Mouse (Mus musculus): ENCODE measurements at regions not wholly inside any gene's neighbourhood (a gene's known extent, or its start where the extent isn't known, plus 50 kb on each side); places are given as distances from the start of the nearest gene placed in this dataset.
A peak's percentile ranks its signal among the peaks of the same experiment; 100 is the strongest.

DNA sequence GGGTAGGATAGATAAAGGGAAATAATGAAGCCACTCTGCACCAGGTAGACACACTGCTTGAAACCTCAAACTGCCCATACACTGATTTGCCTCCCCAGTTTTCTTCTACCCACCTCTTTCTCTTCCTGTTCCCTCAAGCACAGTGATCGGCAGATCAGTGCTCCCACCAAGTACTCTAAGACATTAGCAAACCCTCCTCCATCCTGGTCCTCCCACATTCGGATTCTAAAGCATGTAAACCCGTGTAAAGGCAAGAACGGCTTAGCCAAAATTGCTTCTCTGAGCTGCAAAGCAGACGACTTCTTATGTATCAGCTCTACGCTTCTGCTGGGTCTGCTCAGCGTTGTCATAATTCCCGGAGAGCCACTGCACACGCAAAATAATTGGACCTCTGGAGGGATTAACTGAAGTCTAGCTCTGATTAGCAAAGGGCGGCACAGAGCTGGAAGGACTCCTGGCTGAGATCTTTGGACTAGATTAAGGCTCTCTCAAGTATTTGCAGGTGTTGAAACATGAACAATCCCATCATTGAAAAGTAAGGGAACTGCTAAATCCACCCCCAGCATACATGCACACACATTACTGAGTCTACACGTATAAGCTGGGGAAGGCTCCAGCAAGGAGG is 67.2 kb downstream of the Mtx3 start:
- no peak for DNase-seq (ENCODE audit: extremely low read depth, low read depth)

- no peak for DNase-seq (ENCODE audit: extremely low read depth, low read depth)
Observed at GRCm38 (mm10) chr13:92912661-92913060, 68.1 kb downstream of the Mtx3 start.

- no peak for DNase-seq (ENCODE audit: extremely low read depth, low read depth)
Observed at GRCm38 (mm10) chr13:92914631-92915030, 70.1 kb downstream of the Mtx3 start.

DNA sequence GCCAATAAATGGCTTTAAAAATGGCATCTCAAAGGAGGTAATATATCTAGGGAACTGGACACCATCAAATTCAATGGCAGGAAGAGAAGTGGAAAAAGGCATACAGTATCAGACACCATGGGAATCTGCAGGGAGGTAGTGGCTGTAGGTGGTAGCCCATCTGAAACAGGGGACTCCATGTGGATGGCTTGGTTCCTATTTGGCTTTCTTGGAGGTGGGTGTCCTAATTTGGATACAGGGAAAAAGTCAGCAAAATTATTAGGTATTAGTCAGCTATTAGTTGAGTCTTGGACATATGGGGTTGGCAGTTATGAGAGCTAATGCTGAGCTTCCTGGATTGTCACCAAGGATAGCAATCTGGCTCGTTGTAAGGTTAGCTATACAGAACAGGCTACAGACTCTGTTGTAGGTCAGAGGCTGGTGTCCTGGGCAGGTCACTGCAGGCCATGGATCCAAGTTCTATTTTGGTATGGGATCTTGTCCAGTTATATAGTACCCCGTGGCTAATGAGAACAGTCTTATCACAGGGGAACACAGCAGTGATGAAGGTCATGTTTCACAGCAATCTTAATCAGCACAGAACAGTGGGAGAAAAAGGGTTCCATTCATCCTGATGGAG is 70.8 kb downstream of the Mtx3 start:
- no peak for DNase-seq (ENCODE audit: extremely low read depth, low read depth)

GRCm38 (mm10) chr13:92915948-92916710 is 71.6 kb downstream of the Mtx3 start:
- no peak for DNase-seq (ENCODE audit: extremely low read depth, low read depth)

DNA sequence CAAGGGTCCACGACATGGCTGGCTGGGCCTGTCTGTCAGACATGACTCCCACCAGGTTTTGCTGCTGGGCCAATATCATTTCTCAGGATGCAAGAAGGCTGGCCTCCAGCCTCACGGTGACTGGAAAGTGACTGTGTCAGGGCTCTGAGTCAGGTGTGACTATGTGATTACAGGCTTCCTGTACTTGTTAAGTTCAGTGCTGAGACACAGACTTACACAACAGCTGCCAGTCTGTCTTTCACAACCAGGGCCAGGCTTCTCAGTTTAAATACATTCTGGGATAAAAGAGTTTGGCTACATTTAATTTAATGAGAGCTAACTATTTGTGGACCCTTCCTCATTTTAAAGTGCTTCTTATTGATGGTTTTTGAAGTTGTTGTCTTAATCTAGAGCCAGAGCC is 75.3 kb downstream of the Mtx3 start:
- DNase-seq (ENCODE audit: extremely low read depth, low read depth): no peak

GRCm38 (mm10) chr13:92921936-92922335 is 77.4 kb downstream of the Mtx3 start:
- DNase-seq (ENCODE audit: extremely low read depth, low read depth): no peak

- DNase-seq (ENCODE audit: extremely low read depth, low read depth): peak; percentile 72
Observed at GRCm38 (mm10) chr13:92923496-92923895, 78.9 kb downstream of the Mtx3 start.

DNA sequence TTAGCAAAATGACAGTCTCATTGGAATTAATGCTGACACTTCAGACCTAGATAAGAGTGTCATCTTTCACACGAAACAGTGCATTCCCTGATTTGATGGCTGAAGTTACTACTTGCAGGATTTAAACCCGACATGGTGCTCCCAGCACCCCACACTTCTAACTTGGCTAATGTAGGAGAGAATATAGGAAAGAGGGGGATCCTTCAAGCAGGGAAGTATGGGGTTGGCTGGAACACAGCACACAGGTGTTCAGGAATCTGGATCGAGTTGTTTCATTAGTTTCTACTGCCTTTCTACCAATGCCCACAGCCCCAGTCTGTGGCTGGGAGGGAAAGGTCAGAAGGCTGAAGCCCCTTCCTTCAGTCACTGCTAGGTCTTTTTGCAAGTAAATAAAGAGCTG is 79.5 kb downstream of the Mtx3 start:
- no peak for DNase-seq (ENCODE audit: extremely low read depth, low read depth)

GRCm38 (mm10) chr13:92925196-92925595 is 80.6 kb downstream of the Mtx3 start:
- no peak for DNase-seq (ENCODE audit: extremely low read depth, low read depth)

GRCm38 (mm10) chr13:92928551-92928950 is 84.0 kb downstream of the Mtx3 start:
- no peak for DNase-seq (ENCODE audit: extremely low read depth, low read depth)

- DNase-seq (ENCODE audit: extremely low read depth, low read depth): no peak
Observed at GRCm38 (mm10) chr13:92931696-92932095, 87.1 kb downstream of the Mtx3 start.

DNA sequence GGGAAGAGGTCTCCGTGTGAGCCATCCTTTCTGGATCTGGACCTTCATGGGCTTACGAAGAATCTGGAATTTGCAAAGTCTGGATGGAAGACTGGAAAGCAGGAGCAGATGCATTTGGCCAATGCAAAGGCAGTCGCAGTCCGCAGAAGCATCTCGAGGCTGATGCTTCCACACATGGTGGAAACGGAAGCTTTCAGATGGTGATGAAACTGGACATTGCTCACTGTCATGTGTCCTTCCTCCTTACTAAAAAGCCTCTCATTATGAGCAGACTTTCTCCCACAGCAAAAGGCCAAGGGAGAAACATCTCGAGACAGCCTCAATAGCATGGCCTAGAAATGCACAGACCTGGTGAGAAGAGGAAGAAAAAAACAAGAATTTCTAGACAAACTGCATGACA is 94.5 kb downstream of the Mtx3 start:
- no peak for DNase-seq (ENCODE audit: extremely low read depth, low read depth)

- peak; percentile 39 for DNase-seq (ENCODE audit: extremely low read depth, low read depth)
Observed at GRCm38 (mm10) chr13:92940610-92941009, 96.0 kb downstream of the Mtx3 start.

DNA sequence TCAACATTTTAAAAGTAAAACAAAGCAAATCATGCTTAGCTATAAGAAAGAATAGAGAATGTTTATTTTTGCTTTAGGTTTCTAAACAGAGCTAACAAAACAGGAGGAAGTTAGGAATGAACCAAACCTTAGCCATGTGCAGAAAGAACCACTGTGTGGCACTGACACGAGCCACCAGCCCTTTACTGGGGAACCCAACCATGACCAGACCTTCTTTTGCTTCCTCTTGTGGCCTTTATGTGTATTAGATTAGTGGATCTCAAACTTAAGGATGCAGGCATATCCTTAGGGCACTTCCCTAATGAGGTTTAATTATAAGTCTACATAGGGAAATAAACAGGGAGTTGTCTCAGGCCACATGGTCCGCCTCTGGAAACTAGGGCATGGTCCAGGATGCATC is 104.0 kb downstream of the Mtx3 start:
- no peak for DNase-seq (ENCODE audit: extremely low read depth, low read depth)

DNA sequence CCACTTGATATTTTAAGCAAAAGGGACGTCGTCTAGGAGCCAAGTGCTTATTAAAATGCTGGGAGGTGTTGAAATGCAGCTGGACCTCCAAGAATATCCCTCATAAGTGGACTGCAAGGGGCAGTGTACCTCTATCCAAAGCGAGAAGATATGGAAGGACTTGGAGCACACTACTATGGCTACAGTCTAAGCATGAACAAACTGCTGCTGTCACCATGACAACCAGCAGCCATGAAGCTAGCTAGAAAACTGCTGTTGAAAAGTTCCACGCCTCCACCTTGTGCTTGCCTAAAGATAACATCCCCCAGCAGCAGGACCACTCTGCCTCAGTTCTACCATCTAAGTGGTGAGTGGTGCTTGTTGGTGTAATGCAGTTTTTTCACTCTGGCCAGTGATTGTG is 115.5 kb downstream of the Mtx3 start:
- no peak for DNase-seq (ENCODE audit: extremely low read depth, low read depth)

DNA sequence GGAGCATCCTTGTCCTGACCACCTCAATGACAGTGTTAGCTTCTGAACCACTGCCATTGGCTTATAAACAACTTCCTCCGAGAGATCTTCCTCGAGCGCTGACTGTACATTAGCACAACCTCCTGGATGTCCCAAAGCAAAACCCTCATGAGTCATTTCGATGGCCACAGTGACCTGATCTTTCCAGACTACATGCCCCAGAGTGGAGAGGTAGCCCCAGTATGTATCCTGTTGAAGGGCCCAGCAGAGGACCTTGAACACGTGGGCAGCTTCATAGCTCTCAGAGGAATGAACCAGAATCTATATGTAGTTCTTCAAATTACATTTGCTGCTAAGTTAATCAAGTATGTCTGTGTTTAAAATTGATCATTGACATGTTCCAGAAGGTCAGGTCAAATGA is 118.1 kb downstream of the Mtx3 start:
- DNase-seq (ENCODE audit: extremely low read depth, low read depth): no peak

DNA sequence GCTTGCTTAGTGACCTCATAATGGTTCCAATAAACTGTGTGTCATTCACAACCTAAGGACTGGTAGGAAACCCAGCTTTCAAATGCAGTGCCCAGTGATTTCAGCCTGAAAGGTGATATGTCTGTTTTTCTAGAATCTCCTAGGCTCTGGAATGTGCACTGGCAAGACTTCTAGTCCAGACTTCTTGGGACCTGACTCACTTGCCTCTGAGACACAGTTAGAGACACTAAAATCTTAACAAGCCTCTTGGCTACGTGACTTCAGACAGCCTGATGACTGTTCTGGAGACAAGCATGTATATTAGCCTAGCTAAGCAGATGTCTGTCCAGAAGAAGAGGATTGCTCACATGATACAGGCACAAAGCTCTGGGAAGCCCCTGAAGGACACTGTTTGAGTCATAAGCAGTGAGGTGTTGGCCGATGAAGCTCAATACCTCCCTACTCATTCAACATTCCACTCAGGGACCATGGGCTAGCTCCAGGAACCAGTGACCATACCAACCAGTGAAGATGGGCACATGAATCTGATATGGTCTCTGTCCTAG is 118.9 kb downstream of the Mtx3 start:
- no peak for DNase-seq (ENCODE audit: extremely low read depth, low read depth)

GRCm38 (mm10) chr13:92964213-92964743 is 119.7 kb downstream of the Mtx3 start:
- peak; percentile 93 for DNase-seq (ENCODE audit: extremely low read depth, low read depth)

DNA sequence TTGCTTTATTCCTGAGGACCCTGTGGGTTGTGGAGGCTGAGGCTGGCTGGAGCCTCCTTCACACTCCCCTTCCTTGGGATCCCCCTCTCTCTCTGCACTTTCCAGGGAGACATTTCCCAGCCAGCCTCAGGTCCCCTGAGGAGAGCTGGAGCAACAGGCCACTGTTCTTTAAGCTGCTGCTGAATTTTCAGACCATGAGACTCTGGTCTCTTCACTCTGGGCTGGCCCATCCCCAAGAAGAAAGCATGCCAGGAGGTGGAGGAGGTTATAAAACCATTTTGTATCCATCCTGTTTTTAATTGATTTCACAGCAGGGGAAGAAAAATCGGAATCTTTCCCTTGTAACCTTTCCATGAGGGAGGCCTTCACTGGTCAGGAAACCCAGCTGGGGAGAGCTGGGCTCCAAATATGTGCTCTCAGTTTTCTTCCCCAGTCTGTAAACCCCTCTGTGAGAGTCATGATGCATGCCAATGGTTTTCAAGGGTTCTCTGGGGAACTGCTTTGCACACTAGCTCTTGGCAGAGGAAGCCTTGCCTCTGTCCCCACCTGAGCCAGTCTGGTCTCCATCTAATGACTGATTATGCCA is 122.6 kb downstream of the Mtx3 start:
- DNase-seq (ENCODE audit: extremely low read depth, low read depth): no peak

- no peak for DNase-seq (ENCODE audit: extremely low read depth, low read depth)
Observed at GRCm38 (mm10) chr13:92969579-92969978, 125.0 kb downstream of the Mtx3 start.

DNA sequence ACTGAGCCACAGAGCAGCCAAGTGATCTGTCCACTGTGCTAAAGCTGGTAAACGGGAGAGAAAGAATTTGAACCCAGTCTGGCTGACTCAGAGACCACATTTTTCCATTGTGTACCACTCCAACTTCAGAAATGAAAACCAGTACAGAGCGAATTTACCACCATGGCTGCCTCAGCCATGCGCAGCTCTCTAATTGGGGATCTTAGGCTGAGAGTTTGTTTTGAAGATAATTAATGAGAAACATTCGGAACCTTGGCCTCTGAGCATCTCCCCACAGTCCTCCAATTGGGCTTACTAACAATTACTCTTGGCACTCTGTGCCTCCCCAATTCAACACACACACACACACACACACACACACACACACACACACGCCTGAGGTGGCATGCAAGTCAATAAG is 128.3 kb downstream of the Mtx3 start:
- no peak for DNase-seq (ENCODE audit: extremely low read depth, low read depth)
